Mouse (Mus musculus): Measurements from ENCODE around the gene Olfr1136. TPM values are rescaled to one million over a fixed set of nuclear protein-coding genes. Genes with fewer than 3 reads are reported as not detected.

The Olfr1136 gene
- total RNA-seq (2021) = not detected
- long read RNA-seq, experiment 1 = 0 reads
- long read RNA-seq, experiment 2 = 0 reads

- DNase-seq = no peak
Observed at GRCm38 (mm10) chr2:87693847-87694246, at the start of gene Olfr1136. Gene Olfr1136 (minus strand): TSS chr2:87693947.

- DNase-seq = no peak
Observed at GRCm38 (mm10) chr2:87743452-87743851, 49.7 kb upstream of the Olfr1136 start, which contains the start of gene Olfr1140. Gene Olfr1140 (plus strand): TSS chr2:87743752.

- no peak for DNase-seq
Observed at GRCm38 (mm10) chr2:87739878-87740277, 46.1 kb upstream of the Olfr1136 start, which contains the start of gene Olfr1138. Gene Olfr1138 (minus strand): TSS chr2:87739978.

- DNase-seq = no peak
Observed at GRCm38 (mm10) chr2:87713079-87713478, 19.3 kb upstream of the Olfr1136 start, which contains the start of gene Olfr1137. Gene Olfr1137 (minus strand): TSS chr2:87713179.

GRCm38 (mm10) chr2:87673564-87673963 is 20.2 kb downstream of the Olfr1136 start, which contains the start of gene Olfr1135:
Gene Olfr1135 (minus strand): TSS chr2:87673664.
- DNase-seq = no peak

- no peak for DNase-seq
Observed at GRCm38 (mm10) chr2:87658360-87658759, 35.4 kb downstream of the Olfr1136 start, which contains the start of gene Olfr1134. Gene Olfr1134 (minus strand): TSS chr2:87658460.

- DNase-seq = no peak
Observed at GRCm38 (mm10) chr2:87647274-87647673, 46.5 kb downstream of the Olfr1136 start, which contains the start of gene Olfr1133. Gene Olfr1133 (minus strand): TSS chr2:87647374.

Other genes starting within 250 kb of the Olfr1136 start
- gene Olfr1126, start 240.0 kb downstream of the Olfr1136 start, total RNA-seq (2021) = not detected
- gene Pramel7, start 196.9 kb downstream of the Olfr1136 start, total RNA-seq (2021) = not detected
- not detected for gene Pramel6, start 187.4 kb downstream of the Olfr1136 start, total RNA-seq (2021)
- gene Olfr153, start 162.2 kb downstream of the Olfr1136 start, total RNA-seq (2021) = not detected
- not detected for gene Olfr1128, start 148.4 kb downstream of the Olfr1136 start, total RNA-seq (2021)
- gene Olfr1129, start 120.0 kb downstream of the Olfr1136 start, total RNA-seq (2021) = not detected
- gene Olfr1130, start 87.7 kb downstream of the Olfr1136 start, total RNA-seq (2021) = not detected
- gene Olfr1131, start 66.8 kb downstream of the Olfr1136 start, total RNA-seq (2021) = not detected
- gene Olfr1132, start 56.4 kb downstream of the Olfr1136 start, total RNA-seq (2021) = not detected
- not detected for gene Olfr1133, start 46.6 kb downstream of the Olfr1136 start, total RNA-seq (2021)
- gene Olfr1134, start 35.5 kb downstream of the Olfr1136 start, total RNA-seq (2021) = not detected
- gene Olfr1135, start 20.3 kb downstream of the Olfr1136 start, total RNA-seq (2021) = not detected
- not detected for gene Olfr1137, start 19.2 kb upstream of the Olfr1136 start, total RNA-seq (2021)
- not detected for gene Olfr1138, start 46.0 kb upstream of the Olfr1136 start, total RNA-seq (2021)
- gene Olfr1140, start 49.8 kb upstream of the Olfr1136 start, total RNA-seq (2021) = not detected
- gene Olfr1141, start 60.0 kb upstream of the Olfr1136 start, total RNA-seq (2021) = not detected
- gene Olfr152, start 85.5 kb upstream of the Olfr1136 start, total RNA-seq (2021) = not detected
- gene Olfr1143, start 106.6 kb upstream of the Olfr1136 start, total RNA-seq (2021) = not detected
- not detected for gene Olfr1145, start 115.9 kb upstream of the Olfr1136 start, total RNA-seq (2021)
- not detected for gene Olfr1148, start 136.6 kb upstream of the Olfr1136 start, total RNA-seq (2021)
- not detected for gene Olfr1150-ps1, start 150.0 kb upstream of the Olfr1136 start, total RNA-seq (2021)
- gene Olfr1151, start 161.9 kb upstream of the Olfr1136 start, total RNA-seq (2021) = not detected
- not detected for gene Olfr1152, start 172.5 kb upstream of the Olfr1136 start, total RNA-seq (2021)
- not detected for gene Olfr1153, start 201.0 kb upstream of the Olfr1136 start, total RNA-seq (2021)
- not detected for gene Olfr1154, start 211.2 kb upstream of the Olfr1136 start, total RNA-seq (2021)